Mouse (Mus musculus) cortical plate, adult 2 months (tissue): ENCODE results near the gene Zfhx2.

Experiments used
- CTCF ChIP-seq: fragments of 200-500 bp; IDR thresholded peaks from 2 replicates; pipeline ENCODE4 v1.5.1; 2011; ENCODE audit warnings: mild to moderate bottlenecking, control low read depth, low read length; ENCODE audit not compliant: insufficient read depth; ENCODE audit errors: extremely low read depth
- POLR2A ChIP-seq: fragments of 200-500 bp; IDR thresholded peaks from 2 replicates; pipeline ENCODE4 v1.6.1; 2011; ENCODE audit warnings: mild to moderate bottlenecking, low read length, control low read depth; ENCODE audit not compliant: insufficient read depth; ENCODE audit errors: extremely low read depth

- no peak for TF ChIP-seq CTCF
- TF ChIP-seq POLR2A, result peak; percentile 87
Observed at GRCm38 (mm10) chr14:55116425-55117200, 24.5 kb upstream of the Zfhx2 start, which contains the start of gene Jph4.
